Mouse (Mus musculus): ENCODE data around the gene Bend5. TPM values are rescaled to one million over a fixed set of nuclear protein-coding genes. Genes with fewer than 3 reads are reported as not detected.

Bend5 gene
- total RNA-seq, 2 experiments from 2014 or later: 3.8 TPM; not detected in 1

DNA sequence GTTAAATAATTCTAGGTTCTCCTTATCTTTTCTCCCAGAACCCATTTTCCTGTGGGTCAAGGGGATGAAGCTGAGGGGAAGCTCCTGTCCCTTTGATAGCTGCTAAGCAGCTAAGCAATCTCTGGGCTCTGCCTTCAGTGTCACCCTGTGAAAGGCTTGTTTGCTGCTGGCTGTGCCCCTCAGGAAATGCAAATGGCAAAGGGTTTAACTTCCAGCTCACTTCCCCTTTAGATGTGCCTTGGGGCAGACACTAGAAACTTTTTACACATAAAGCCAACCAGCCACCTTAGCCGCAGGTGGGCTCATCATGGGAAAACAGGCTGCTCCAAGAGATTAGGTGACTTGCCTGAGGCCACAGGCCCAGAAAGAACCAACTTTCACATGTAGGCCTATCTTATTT lies 26.9 kb downstream of the Bend5 start:
- peak; percentile 23; the same call in 1 of the 2 replicates for ATAC-seq (replicated peaks; ENCODE audit: poor library complexity)

DNA sequence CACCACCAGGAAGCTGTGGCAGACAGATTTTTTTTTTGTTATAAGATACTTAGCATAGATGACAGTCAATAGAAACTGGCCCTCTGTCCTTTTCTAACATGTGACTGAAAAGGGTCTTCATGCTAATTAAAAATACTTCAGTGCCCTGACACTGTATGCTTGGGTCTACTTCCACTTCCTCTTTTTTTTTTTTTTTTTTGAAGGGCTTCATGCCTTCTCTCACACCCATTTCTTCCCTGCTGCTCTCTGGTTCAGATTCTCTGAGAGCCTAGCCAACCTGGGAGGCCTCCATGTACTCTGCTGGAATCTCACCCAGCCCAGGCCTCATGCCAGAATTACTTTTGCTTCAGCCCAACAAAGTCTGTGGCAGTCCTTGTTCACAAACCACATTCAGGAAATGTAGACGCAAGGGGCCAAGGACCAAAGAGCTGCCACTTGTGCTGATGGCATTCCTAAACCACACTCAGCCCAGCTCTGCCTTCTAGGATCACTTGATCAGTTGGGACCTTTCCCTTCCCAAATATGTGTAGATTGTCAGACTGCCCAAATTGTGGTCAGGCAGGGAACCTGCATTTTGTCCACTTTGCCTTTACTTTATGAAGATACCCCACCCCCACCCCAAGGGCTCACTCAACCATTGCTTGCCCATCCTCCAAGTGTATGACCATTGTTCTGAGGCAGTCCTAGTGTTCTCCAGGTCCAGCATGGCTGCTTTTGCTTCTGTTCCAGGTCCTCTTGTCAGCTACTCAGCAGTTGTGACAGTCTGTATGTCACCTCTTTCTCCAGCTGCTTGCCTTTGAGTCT lies 27.8 kb downstream of the Bend5 start:
- peak; percentile 67 for ATAC-seq (replicated peaks; ENCODE audit: poor library complexity)

DNA sequence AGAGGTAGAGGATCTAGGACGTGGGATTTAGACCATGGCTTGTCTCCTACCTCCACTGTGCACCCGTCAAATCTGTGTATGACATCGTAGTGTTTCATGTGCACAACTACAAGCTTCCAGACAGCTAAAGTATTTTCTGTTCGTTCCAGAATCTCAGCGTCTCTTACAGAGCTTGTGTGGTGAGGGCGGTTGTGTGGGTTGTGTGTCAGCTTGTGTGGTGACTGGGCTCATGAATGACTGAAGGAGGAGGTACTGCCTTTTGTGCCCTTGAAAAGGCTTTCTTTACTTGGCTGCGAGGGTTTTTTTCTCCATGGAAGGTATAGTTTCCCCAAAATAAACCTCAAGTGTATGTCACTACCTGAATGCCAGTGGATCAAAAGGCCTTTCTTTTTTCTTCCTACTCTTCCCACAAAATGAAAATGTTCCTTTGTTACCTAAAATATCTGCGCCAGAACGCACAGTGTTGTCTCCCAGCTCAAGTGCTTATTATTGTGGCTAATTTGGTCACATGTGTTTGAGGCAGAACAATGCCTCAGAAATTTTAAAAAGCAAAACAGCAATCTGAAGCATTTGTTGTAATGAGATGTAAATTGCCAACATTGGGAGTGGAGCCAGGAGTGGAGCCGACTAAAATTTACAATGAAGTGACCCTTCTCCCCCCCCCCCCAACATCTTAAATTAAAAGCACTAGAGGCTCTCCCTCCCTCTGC lies 29.3 kb downstream of the Bend5 start:
- ATAC-seq (replicated peaks; ENCODE audit: poor library complexity): no peak

DNA sequence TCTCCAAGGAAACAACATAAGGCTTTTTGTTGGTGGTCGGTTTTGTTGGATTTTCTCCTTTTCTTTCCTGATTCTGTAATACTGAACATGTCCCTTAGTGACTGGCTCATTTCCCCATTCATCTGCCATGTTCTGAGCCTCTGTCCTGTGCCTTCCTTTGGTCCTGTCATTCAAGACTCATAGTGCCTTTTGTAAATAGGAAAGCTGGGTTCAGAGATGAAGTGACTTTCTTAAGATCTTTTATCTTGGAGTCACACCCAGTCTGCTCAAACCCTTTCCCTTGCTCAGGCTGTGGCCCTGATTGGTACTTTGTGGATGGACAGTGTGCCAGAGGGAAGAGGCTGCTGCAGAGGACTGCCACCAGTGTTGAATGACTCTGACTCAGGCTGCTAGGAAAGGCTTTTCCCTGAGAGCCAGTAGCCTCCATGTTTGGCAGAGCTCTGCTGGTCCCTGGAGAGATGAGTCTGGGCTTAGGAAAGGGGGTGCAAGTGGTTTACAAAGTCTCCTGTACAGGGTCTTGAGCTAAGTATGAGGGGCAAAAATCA lies 29.9 kb downstream of the Bend5 start:
- ATAC-seq (replicated peaks; ENCODE audit: poor library complexity): no peak

DNA sequence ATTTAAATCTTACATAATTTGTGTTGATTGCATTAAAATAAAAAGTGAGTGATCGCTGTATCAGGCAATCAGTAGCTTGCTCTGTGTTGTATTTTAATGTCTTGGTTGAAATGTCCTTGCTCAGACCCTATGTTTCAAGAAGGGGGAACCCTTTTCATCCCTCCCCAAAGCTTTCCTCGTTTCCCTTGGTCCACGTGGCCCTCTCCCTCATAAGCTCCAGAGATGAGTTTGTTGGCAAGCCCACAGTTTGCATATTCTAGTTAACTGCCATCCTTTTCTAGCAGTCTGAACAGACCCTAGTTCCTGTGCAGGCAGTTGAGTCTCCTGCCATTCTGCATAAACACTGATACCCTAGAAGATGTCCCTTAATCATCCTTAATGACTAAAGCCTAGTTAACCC lies 33.1 kb downstream of the Bend5 start:
- no peak for ATAC-seq (replicated peaks; ENCODE audit: poor library complexity)

DNA sequence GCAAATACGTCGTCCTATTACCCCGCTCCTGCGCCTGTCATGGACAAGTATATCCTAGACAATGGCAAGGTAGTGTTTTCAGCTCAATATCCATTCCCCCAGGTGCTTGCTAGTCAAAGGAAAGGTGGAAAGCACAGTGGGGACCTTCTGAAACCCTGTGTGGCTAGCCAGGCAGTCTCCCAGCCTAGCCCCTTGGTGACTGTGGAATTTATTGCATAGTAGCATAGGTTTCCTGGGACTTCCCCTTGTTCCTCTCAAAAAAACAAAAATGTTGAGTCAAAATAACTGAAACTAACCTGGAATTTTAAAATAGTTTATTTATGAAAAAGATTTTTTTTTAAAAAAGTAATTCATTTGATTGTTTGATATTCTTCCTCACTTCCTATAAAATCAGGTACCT lies 33.8 kb downstream of the Bend5 start:
- no peak for ATAC-seq (replicated peaks; ENCODE audit: poor library complexity)

DNA sequence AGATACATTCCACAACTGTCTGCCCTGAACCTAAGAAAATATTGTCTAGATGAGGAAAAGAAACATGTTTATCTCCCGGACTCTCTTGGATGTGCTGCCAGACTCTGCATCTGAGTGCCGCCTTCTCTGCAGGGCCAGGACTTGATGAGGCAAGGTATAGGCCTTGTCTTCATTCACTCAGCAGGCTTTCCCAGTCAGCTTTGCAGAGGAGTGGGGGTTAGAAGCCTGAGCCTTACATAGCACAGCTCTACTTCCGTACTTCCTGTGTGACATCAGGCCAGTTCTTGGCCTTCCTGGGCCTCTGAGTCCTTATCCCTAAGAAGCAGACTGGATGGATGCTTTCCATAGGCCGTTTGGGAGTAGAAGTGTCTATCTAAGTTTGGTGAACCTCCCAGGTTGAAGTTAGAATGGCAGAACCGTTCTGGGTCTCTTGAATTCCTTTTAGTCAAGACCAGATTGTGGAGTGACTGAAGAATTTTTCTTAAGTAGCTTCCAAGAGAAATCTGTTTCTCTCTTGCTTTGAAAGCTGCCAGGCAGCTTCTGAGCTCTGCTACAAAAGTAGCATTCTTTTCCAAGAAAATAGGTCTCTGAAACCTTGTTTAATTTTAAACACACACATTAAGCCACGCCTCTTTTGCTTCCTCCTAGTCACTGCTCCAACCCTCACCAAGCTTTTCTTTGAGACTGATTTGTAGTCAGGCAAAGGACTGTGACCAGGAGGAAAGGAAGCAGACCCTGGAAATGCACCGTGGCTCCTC lies 34.8 kb downstream of the Bend5 start:
- no peak for ATAC-seq (replicated peaks; ENCODE audit: poor library complexity)

DNA sequence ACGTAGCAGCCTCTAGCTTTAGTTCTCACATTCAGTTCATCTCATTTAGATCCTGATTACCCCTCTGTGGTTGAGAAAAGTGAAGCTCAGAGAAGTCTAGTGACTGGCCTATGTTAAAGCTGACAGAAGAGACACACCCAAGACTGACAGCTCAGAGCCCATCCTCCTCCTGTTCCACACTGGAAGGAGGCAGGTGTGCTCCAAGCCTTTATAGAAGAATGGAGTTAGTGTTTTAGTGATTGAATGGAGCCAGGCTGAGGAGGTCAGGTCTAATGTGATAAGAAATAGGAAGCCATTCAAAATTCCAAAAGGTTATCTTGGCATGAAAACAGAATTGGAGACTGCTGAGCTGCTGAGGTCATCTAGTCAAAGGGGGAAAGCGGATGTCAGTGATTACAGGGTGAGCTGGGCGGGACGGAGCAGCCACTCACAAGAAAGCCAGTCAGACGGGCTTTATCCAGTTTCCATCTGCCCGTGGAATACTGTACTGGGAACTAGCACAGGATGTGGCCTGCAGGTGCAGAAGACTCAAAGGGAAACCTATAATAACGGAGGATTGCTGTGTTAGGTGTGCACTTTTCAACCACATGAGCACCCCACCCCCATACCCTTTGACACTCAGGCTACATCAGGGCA lies 36.6 kb downstream of the Bend5 start:
- no peak for ATAC-seq (replicated peaks; ENCODE audit: poor library complexity)

DNA sequence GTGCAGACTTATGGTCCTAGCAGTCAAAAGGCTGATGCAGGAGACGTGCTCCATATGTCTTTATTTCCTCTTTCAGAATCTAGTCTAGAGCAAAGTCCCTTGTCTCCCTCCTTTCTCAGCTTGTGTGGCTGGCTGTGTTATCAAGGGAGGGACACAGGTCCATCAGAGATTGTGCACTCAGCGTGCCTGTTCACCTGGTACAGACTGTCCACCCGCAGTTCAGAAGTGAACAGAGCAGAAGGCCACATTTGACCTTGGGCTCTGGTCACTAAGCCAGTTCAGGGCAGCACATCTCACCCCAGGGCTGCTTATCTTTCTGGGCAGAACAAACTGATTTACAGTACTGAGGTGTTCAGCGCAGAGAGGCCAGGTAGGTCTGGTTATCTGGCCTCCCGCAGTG lies 37.4 kb downstream of the Bend5 start:
- no peak for ATAC-seq (replicated peaks; ENCODE audit: poor library complexity)

DNA sequence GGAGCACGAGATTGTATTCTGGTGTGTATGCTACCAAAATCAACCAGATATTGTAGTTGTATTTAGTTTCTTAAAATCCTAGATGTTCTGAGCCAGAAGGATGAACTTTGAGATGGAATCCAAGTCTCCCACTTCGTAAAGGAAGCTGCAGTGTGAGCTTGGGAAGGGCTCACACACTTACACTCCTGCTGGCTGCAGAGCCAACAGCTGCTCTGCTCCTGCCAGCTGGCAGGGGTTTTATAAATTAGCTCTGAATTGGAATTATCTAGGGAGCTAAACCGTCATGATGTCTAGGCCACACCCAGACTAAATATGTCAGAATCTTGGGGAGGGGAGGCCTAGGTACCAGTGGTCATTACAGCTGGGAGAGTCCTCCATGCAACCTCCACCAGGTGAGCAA lies 38.5 kb downstream of the Bend5 start:
- ATAC-seq (replicated peaks; ENCODE audit: poor library complexity): no peak

DNA sequence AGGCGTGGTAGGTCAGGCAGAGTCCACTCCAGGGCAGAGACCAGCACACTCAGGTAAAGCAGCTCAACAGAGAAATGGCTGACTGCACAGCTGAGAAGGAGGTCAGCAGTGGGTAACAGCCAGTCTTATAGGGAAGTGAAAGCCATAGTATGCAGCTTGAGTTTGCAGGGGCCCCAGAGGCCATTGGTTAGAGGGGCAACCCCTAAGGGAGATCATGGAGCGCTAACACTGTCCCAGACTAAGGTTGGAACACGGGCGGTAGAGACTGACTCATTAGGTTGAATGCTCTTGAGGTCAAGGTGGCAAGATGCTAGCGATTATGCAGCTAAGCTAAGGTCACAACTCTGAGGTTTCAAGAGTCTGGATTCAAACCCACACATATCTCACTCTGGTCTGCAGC lies 40.8 kb downstream of the Bend5 start:
- ATAC-seq (replicated peaks; ENCODE audit: poor library complexity): peak; percentile 87

DNA sequence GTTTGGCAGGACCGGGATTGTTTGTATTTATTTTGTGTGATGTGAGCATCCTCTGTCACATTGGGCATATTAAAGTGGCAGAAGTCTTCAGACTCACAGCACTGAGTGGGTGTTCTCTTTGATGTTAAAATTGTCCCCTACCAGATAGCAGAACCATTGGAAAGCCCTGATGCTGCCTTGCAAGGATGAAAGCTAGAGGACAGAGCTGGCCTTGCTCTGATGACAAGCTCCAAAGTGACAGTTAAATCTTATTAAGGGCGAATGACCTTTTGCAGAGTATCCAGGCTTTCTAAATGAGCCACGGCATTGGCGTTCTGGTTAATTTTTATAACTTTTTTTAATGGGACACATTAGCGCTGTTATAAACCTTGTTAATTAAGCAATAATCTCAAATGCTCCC lies 42.8 kb downstream of the Bend5 start:
- no peak for ATAC-seq (replicated peaks; ENCODE audit: poor library complexity)

DNA sequence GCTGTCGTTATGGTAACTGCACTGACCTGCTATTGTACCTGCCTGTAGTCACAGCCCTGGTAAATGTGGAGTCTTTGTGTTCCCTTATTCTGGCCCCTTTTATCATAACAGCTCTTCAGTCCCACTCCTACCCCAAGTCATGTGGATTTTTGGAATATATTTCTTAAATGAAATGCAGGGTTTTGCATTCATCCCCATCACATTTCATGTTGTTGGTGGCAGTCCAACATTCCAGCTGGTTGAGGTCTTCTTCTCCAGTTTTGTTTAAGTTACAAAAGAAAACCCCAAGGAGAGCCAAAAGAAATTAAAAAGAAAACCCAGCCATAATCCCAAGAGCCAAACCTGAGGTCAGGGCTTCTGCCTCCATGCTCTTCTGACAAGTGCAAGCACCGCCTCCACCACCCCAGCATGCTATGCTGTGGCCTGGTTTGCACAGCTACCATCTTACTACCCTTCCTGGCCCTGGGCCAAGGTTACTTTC lies 52.5 kb downstream of the Bend5 start:
- ATAC-seq (replicated peaks; ENCODE audit: poor library complexity): no peak

DNA sequence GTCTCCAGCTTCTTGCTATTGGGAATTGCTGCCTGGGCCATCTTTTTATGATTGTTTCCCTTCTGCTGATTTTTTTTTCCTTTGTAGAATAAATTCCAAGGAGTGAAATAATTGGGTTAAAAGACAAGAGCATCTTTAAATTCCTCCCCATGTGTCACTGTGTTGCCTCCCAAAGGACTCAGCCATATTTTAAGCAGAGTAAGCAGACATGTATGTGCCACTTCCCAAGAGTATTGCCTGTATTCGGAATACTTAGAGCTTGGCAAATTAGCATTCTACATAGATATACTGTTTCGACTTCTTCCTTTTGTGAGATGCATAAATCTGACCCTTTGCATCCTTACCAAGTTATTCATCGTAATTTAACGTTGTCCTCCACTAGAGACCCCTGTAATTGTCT lies 53.0 kb downstream of the Bend5 start:
- no peak for ATAC-seq (replicated peaks; ENCODE audit: poor library complexity)

DNA sequence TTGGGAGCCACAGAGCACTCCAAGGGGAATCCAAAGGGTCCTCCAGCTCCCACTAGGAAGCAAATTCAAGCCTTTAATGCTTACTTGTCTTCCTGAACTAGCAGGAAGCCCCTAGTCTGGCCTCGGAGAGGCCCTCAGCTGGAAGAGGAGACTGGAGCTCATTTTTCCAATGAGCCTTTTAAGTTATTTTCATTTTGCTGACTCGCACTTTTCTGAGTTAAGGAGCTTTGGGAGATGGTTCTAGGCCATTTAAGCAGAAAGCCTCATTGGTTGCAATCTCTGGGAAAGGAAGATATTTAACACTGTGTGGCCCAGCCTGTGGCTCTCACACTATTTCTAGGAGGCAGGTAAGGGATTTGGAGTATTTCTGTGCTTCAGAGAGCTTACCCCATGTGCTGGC lies 55.0 kb downstream of the Bend5 start:
- no peak for ATAC-seq (replicated peaks; ENCODE audit: poor library complexity)

DNA sequence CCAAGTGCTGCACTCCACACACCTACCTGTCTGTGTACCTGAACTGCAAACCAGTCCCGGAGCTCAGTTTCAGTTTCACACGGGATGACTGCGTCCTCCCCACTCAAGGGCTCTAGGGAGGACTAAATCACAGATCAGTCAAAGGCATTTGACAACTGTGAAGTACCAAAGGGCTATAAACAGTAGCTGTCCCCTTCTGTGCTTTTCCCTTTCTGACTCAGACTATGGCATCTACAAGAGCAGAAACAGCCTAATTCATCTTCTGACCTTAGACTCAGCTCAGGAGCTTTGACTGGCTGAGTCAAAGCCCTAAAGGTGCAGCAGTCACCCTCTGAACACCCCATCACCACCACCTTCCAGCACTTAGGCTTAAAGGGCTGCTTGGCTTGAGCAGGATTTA lies 56.9 kb downstream of the Bend5 start:
- no peak for ATAC-seq (replicated peaks; ENCODE audit: poor library complexity)

DNA sequence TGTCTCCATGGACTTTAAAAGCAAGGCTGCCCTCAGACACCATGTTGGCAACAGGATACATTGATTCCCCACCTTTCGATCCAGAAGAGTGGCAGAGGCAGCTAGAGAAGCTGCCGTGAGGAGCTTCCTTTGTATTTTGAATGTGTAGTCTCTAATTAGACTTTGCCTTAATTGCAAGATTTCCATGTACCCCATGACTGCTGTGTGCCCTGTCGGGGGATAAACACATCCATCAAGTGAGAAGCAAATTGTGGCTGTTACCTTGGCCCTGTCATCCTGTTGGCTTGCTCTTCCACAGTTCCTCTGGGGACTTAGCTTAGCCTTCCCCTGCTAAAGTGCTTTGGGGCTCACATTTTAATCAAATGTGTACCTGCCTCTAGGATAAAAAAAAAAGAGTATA lies 57.7 kb downstream of the Bend5 start:
- no peak for ATAC-seq (replicated peaks; ENCODE audit: poor library complexity)

DNA sequence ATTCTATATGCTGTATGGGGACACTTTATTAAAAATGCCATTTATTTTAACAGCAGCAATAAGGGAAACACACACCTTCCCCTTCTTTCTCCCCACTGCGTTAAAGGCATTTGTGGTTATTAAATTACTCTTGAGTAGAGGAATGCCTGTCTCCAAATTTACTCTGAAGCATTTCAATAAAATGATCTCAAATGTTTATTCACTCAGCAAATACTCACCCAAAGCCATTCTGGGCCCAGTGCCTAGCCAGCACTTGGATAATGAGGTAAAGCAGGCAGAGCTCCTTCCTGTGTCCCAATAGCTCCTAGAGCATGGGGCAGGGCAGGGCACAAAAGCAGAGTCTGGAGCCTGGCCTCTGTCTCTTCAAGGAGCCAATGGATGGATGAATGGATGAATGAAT lies 58.2 kb downstream of the Bend5 start:
- no peak for ATAC-seq (replicated peaks; ENCODE audit: poor library complexity)

DNA sequence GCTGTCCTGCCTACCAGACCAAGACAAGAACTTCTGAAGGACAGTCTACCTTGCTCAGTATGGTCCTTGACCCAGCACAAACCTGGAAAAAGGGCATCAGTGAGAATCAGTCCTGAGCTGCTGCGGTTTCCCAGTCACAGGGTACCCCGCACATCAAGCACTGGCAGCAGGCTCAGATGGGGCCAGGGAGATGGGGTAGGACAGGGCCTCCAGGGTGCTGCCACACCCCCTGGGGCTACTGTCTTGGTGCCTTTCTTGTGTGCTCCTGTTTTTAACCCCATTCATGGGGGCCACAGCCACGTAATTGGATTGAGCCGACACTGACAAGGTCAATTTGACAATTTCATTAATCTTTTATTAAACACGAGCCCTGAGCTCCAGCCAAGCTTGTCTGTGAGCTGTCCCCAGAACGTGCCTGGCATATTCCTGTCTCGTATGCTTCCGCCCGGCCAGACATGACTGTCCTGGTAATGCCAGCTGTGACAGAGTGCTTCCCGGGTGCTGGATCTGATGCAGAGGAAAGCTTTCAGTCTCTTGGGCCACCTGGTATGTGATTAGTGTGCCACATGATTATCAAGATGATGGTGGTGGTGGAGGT lies 60.7 kb downstream of the Bend5 start:
- ATAC-seq (replicated peaks; ENCODE audit: poor library complexity): no peak

DNA sequence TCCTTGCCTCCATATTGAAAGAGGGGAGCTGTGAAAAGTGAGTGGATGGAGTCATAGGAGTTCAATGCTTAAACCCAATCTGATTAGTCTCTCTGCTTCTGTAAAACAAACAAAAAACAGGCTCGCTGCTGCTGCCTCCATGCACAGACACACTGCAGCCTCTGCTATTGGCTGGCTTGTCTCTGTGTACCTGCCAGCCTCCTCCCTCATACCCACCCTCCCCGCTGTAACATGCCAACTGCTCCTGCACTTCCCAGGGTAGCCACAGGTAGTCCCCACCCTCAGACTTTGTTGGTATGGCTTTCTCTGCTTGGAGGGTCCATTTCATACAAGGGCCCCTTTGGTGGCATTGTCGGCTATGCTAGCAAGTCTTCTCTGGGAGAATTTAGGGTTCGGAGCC lies 62.7 kb downstream of the Bend5 start:
- no peak for ATAC-seq (replicated peaks; ENCODE audit: poor library complexity)

DNA sequence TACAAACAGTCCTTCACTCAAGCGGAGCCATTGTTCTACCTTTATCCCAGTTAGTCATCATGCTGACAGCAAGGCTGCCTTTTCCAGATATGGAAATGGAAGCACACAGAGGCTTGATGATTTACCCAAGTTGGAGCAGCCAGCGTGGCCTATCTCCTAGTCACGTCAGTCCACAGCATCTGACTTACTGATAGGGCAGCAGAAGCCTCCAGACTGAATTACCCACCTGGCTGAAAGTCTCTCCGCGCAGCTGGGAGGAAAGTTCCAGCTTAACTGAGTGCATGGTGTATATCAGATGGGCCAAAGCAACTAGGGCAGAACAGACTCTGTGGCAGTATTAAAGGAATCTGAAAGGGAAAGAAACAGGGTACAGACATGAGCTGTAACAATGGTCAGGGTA lies 68.7 kb downstream of the Bend5 start:
- no peak for ATAC-seq (replicated peaks; ENCODE audit: poor library complexity)
